Mouse (Mus musculus): ENCODE results near the gene Nsun5. TPM values are rescaled to one million over a fixed set of nuclear protein-coding genes. Genes with fewer than 3 reads are reported as not detected.
A peak's percentile ranks its signal among the peaks of the same experiment; 100 is the strongest.
"Not testable (repeated sequence)": the region's sequence is repeated elsewhere in the genome, so short reads cannot be mapped to it uniquely, and the experiment has no call there.

Nsun5 gene
- polyA plus RNA-seq, 1 experiment: 41.8 TPM

DNA sequence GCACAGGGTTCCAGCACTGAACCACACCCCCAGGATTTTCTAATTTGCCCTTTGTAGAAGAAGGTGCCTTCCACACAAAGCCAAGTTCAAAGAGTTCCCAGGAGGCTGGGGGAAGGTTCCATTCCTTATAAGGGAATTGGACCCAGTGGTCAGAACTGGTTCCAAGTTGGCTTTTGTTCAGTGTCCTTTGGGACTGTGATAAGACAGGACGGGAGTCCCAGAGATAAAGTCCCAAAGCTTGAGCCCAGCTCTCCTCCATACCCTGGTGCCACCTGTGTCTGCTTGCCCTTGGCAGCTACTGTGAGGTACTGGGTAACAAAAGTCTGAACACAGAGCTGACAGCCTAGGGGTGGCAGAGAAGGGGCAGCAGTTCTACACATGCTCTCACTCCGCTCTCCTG is 10.0 kb upstream of the Nsun5 start:
- DNase-seq: no peak
- Histone ChIP-seq H3K27ac (ENCODE audit: insufficient read depth, low read length) (no peak overlapping the region), H3K4me1 (ENCODE audit: control insufficient read depth, insufficient read depth, low read length) (no peaks in the 10 kb centered on the region), H3K4me3 (replicated peaks; ENCODE audit: insufficient read depth, low read depth, low read length) (no peak overlapping the region), H3K27me3 (ENCODE audit: control insufficient read depth, insufficient read depth, low read length) (no peaks in the 10 kb centered on the region)
- 54% methylated on average over 2 of the region's 2 CpGs for WGBS
- TF ChIP-seq POLR2A (IDR thresholded peaks at IDR 0.05; ENCODE audit: borderline replicate concordance, insufficient read depth, low read length) (no peak), CTCF (IDR thresholded peaks at IDR 0.05; ENCODE audit: borderline replicate concordance, insufficient read depth, low read depth, low read length) (no peak)

DNA sequence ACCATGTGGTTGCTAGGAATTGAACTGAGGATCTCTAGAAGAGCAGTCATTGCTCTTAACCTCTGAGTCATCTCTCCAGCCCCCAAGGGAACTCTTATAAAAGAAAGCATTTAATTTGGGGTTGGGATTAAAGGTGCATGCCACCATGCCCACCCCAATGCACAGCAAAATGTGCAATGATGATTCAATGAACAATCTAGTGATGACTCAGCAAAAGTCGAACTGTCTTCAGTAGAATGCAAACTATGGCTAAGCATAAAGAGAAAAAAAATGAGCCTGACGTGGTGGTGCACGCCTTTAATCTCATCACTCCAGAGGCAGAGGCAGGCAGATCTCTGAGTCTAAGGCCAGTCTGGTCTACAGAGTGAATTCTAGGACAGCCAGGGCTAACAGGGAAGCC is 7.2 kb upstream of the Nsun5 start:
- no peak overlapping the region for H3K27ac ChIP-seq (ENCODE audit: insufficient read depth, low read length)
- TF ChIP-seq POLR2A (IDR thresholded peaks at IDR 0.05; ENCODE audit: borderline replicate concordance, insufficient read depth, low read length): no peak
- TF ChIP-seq CTCF (IDR thresholded peaks at IDR 0.05; ENCODE audit: borderline replicate concordance, insufficient read depth, low read depth, low read length): no peak
- no peak overlapping the region for H3K4me3 ChIP-seq (replicated peaks; ENCODE audit: insufficient read depth, low read depth, low read length)
- no peaks in the 10 kb centered on the region for H3K4me1 ChIP-seq (ENCODE audit: control insufficient read depth, insufficient read depth, low read length)
- DNase-seq: no peak
- 81% methylated on average over 3 of the region's 3 CpGs for WGBS
- H3K27me3 ChIP-seq (ENCODE audit: control insufficient read depth, insufficient read depth, low read length): no peaks in the 10 kb centered on the region

DNA sequence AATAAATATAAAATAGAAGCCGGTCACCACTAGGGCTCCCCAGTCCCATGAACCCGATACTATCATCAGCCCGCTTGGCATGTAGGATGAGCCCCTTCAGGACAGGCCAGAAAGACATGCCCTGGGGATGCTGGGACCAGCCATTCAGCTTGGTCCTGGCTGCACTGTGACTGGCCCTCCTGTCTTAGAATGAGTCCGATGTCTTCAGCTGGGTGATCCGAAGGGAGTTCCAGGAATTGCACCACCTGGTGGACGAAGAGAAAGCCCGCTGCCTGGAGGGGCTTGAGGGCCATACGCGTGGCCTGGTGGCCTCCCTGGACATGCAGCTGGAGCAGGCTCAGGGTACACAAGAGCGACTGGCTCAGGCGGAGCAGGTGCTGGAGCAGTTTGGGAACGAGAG is 6.2 kb upstream of the Nsun5 start:
- no peak overlapping the region for H3K4me3 ChIP-seq (replicated peaks; ENCODE audit: insufficient read depth, low read depth, low read length)
- H3K4me1 ChIP-seq (ENCODE audit: control insufficient read depth, insufficient read depth, low read length): no peaks in the 10 kb centered on the region
- no peak for DNase-seq
- no peak overlapping the region for H3K27ac ChIP-seq (ENCODE audit: insufficient read depth, low read length)
- no peaks in the 10 kb centered on the region for H3K27me3 ChIP-seq (ENCODE audit: control insufficient read depth, insufficient read depth, low read length)
- 21% methylated on average over 12 of the region's 12 CpGs for WGBS
- TF ChIP-seq POLR2A (IDR thresholded peaks at IDR 0.05; ENCODE audit: borderline replicate concordance, insufficient read depth, low read length) (no peak), CTCF (IDR thresholded peaks at IDR 0.05; ENCODE audit: borderline replicate concordance, insufficient read depth, low read depth, low read length) (peak; percentile 37; the same call in 1 of the 2 replicates)

DNA sequence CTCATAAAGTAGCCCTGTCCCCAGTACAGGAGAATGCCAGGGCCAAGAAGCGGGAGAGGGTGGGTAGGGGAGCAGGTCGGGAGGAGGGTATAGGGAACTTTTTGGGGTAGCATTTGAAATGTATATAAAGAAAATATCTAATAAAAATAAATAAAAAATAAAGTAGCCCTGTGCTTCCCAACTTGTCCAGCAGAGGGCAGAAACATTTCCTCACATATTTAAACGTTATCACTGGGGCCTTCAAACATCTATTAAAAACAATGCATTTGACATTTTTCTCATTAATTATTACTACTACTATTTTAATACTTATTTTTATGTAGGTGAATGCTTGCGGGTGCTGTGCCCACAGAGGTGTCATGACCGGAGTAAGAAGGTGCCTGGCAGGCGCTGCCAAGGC is 1.9 kb upstream of the Nsun5 start:
- Histone ChIP-seq H3K27ac (ENCODE audit: insufficient read depth, low read length) (no peak overlapping the region), H3K27me3 (ENCODE audit: control insufficient read depth, insufficient read depth, low read length) (no peaks in the 10 kb centered on the region), H3K4me1 (ENCODE audit: control insufficient read depth, insufficient read depth, low read length) (no peaks in the 10 kb centered on the region), H3K4me3 (replicated peaks; ENCODE audit: insufficient read depth, low read depth, low read length) (no peak overlapping the region)
- TF ChIP-seq CTCF (IDR thresholded peaks at IDR 0.05; ENCODE audit: borderline replicate concordance, insufficient read depth, low read depth, low read length) (0 out of 2 replicates have a peak, but pooled peaks have one; percentile 14), POLR2A (IDR thresholded peaks at IDR 0.05; ENCODE audit: borderline replicate concordance, insufficient read depth, low read length) (no peak)
- no peak for DNase-seq
- WGBS: 51% methylated on average over 6 of the region's 6 CpGs

DNA sequence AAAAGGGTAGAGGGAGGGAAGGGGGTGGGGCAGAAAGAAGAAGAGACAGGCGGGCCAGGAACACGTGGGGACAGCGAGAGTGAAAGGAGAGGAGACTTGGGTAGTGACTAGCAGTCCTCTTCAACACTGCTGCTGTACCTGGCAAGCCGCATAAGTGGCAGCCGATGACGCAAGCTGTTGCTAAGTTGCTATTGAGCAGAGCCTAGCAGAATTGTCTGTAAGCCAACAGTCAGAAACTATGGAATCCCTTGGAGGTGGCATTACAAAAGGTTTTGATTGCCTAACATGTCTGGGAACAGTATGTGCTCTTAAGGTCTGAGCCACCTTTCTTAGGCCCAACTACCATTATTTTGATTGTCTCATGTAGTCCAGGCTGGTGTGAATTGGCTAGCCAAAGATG is 1.4 kb upstream of the Nsun5 start:
- H3K27ac ChIP-seq (ENCODE audit: insufficient read depth, low read length): no peak overlapping the region
- no peak for DNase-seq
- no peak overlapping the region for H3K4me3 ChIP-seq (replicated peaks; ENCODE audit: insufficient read depth, low read depth, low read length)
- H3K27me3 ChIP-seq (ENCODE audit: control insufficient read depth, insufficient read depth, low read length): no peaks in the 10 kb centered on the region
- 73% methylated on average over 6 of the region's 6 CpGs for WGBS
- TF ChIP-seq POLR2A (IDR thresholded peaks at IDR 0.05; ENCODE audit: borderline replicate concordance, insufficient read depth, low read length): no peak
- no peaks in the 10 kb centered on the region for H3K4me1 ChIP-seq (ENCODE audit: control insufficient read depth, insufficient read depth, low read length)

DNA sequence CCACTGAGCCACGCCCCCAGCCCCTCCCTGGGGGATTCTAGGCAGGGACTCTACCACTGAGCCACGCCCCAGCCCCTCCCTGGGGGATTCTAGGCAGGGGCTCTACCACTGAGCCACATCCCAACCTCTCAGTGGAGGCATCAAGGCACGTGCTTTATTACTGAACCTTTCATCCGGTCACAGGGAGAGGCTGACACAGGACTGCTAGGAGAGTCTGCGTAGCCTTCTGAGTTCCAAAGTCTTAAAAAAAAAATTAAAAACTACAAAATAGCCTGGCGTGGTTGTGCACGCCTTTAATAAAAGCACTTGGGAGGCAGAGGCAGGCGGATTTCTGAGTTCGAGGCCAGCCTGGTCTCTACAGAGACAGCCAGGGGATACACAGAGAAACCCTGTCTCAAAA is 557 bp upstream of the Nsun5 start:
- DNase-seq; H3K4me1 ChIP-seq (ENCODE audit: control insufficient read depth, insufficient read depth, low read length); H3K27me3 ChIP-seq (ENCODE audit: control insufficient read depth, insufficient read depth, low read length); H3K27ac ChIP-seq (ENCODE audit: insufficient read depth, low read length): not testable (repeated sequence)
- WGBS: 53% methylated on average over 9 of the region's 9 CpGs
- H3K4me3 ChIP-seq (replicated peaks; ENCODE audit: insufficient read depth, low read depth, low read length): peak overlapping the region; percentile 82

DNA sequence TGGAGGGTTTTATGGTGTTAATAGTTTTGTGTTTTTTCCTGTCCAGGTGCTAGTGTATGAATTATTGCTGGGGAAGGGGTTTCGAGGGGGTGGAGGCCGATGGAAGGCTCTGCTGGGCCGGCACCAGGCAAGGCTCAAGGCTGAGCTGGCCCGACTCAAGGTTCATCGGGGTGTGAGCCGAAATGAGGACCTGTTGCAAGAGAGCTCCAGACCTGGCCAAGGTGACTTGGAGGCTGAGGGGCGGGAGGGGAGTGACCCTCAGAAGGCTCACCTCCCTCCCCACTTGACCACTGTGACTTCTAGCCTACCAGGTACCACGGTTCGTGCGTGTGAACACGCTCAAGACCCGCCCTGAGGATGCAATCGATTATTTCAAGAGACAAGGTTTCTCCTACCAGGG is 1.4 kb downstream of the Nsun5 start:
- no peak for TF ChIP-seq POLR2A (IDR thresholded peaks at IDR 0.05; ENCODE audit: borderline replicate concordance, insufficient read depth, low read length)
- TF ChIP-seq CTCF (IDR thresholded peaks at IDR 0.05; ENCODE audit: borderline replicate concordance, insufficient read depth, low read depth, low read length): no peak
- Histone ChIP-seq H3K4me3 (replicated peaks; ENCODE audit: insufficient read depth, low read depth, low read length) (no peak overlapping the region), H3K4me1 (ENCODE audit: control insufficient read depth, insufficient read depth, low read length) (no peaks in the 10 kb centered on the region), H3K27me3 (ENCODE audit: control insufficient read depth, insufficient read depth, low read length) (no peaks in the 10 kb centered on the region), H3K27ac (ENCODE audit: insufficient read depth, low read length) (no peak overlapping the region)
- 93% methylated on average over 13 of the region's 13 CpGs for WGBS
- DNase-seq: no peak

DNA sequence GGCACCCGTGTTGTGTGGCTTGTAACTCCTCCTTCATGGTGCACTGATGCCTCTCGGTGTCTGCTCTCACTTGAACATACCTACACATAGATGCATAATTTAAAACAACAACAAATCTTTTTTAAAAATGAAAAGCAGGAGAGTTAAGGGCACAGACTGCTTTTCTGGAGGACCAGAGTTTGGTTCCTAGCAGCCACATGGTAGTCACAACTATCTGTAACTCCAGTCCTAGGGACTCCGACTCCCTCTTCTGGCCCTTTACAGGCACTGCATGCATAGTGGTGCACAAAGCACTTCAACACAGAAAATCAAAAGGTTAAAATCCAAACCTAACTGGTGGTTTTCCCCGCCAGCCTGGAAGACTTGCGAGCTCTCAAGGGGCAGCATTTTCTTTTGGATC is 3.8 kb downstream of the Nsun5 start:
- H3K4me3 ChIP-seq (replicated peaks; ENCODE audit: insufficient read depth, low read depth, low read length): no peak overlapping the region
- H3K27me3 ChIP-seq (ENCODE audit: control insufficient read depth, insufficient read depth, low read length): no peaks in the 10 kb centered on the region
- H3K4me1 ChIP-seq (ENCODE audit: control insufficient read depth, insufficient read depth, low read length): no peaks in the 10 kb centered on the region
- WGBS: 96% methylated on average over 5 of the region's 5 CpGs
- TF ChIP-seq POLR2A (IDR thresholded peaks at IDR 0.05; ENCODE audit: borderline replicate concordance, insufficient read depth, low read length) (no peak), CTCF (IDR thresholded peaks at IDR 0.05; ENCODE audit: borderline replicate concordance, insufficient read depth, low read depth, low read length) (0 out of 2 replicates have a peak, but pooled peaks have one; percentile 10)
- DNase-seq: no peak
- no peak overlapping the region for H3K27ac ChIP-seq (ENCODE audit: insufficient read depth, low read length)

DNA sequence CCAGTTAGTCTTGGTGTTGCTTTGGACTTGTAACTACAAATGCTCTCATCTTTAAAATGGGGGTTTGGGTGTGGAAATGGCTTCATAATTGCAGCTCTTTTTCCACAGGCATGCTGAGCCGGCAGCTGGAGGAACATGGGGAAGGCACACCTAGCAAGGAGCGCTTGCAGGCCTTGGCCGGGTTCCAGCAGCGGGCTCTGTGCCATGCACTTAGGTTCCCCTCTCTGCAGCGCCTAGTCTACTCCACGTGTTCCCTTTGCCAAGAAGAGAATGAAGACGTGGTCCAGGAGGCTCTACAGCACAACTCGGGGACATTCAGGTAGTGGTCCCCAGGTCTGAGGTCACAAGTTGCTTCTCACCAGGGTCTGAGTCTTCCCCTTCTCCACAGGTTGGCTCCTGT is 5.4 kb downstream of the Nsun5 start:
- DNase-seq: peak; percentile 29 to 40
- H3K27ac ChIP-seq (ENCODE audit: insufficient read depth, low read length): no peak overlapping the region
- TF ChIP-seq CTCF (IDR thresholded peaks at IDR 0.05; ENCODE audit: borderline replicate concordance, insufficient read depth, low read depth, low read length) (no peak), POLR2A (IDR thresholded peaks at IDR 0.05; ENCODE audit: borderline replicate concordance, insufficient read depth, low read length) (no peak)
- H3K4me3 ChIP-seq (replicated peaks; ENCODE audit: insufficient read depth, low read depth, low read length): no peak overlapping the region
- H3K27me3 ChIP-seq (ENCODE audit: control insufficient read depth, insufficient read depth, low read length): no peaks in the 10 kb centered on the region
- 28% methylated on average over 8 of the region's 8 CpGs for WGBS
- H3K4me1 ChIP-seq (ENCODE audit: control insufficient read depth, insufficient read depth, low read length): no peaks in the 10 kb centered on the region

Measured in cerebellum, adult 2 months (tissue).